Mouse (Mus musculus): ENCODE data around the gene Pth2.

DNA sequence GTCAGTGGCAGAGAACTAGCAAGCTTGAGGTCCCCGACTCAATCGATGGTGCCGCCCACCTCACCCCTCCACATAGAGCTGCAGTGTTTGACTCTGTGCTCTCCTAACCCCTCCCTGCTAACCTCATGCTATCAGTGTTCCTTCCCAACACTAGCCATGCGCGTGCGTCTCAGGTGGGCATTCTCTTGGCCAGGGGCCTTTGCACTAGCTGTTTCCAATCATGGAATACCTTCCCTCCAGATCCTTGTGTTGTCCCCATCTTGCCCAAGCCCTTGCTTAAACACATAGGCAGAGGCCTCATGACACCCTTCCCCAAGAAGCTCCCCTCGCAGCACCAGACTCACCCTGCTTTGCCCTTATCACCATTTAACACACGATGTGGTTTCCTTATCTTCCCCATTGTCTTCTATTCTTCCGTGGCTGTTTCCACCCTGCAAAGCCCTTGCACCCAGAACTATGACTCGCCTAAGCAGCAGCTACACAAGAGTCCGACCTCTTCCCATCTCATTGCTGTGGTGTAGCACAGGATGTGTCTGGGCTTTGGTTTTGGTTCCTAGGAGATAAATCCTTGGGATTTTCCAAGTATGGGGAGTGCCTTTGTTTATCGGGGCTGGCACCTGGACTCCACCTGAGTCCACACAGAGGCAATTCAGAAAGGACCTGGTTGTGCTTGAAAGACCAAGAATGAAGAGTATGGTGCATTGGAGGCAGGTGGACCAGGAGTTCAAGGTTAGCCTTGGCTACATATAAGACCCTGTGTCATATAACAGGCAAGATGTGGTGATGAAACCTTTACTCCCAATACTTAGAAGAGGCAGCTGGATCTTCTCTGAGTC is 43.4 kb upstream of the Pth2 start:
- TF ChIP-seq CTCF (conservative IDR thresholded peaks at IDR 0.05; ENCODE audit: low read length) (no peak), POU5F1 (IDR thresholded peaks at IDR 0.05; ENCODE audit: borderline replicate concordance, low read length) (no peak), NANOG (IDR thresholded peaks at IDR 0.05; ENCODE audit: borderline replicate concordance, low read length) (no peak)
